Mouse (Mus musculus): ENCODE data around the gene Vmn1r202. TPM values are rescaled to one million over a fixed set of nuclear protein-coding genes. Genes with fewer than 3 reads are reported as not detected.
"Not testable (repeated sequence)": the region's sequence is repeated elsewhere in the genome, so short reads cannot be mapped to it uniquely, and the experiment has no call there.

The Vmn1r202 gene
- not detected in 2 replicates for polyA plus RNA-seq (2015; fragmentation: Nextera tagmentation; extraction: Ambion mirVana)

- Histone ChIP-seq H3K27ac (no peak within 1 kb of the TSS), H3K9ac (ENCODE audit: low read depth, low read length) (no peak within 1 kb of the TSS), H3K4me3 (replicated peaks; ENCODE audit: low read depth, low read length) (no peak within 1 kb of the TSS), H3K27me3 (ENCODE audit: insufficient read depth, low read length) (no peaks in the 10 kb centered on the region), H3K4me1 (replicated peaks; ENCODE audit: insufficient read depth, low read length) (no peaks in the 10 kb centered on the region), H3K36me3 (ENCODE audit: insufficient read depth, low read length) (no peaks in the 10 kb centered on the region), H3K4me2 (ENCODE audit: low read length) (no peak within 1 kb of the TSS), H3K9me3 (replicated peaks; ENCODE audit: low read length) (no peaks in the 10 kb centered on the region)
- TF ChIP-seq CTCF (IDR thresholded peaks at IDR 0.05; ENCODE audit: low read depth), result no peak
- ATAC-seq (replicated peaks; ENCODE audit: low FRiP score, low read depth), result no peak
- DNase-seq (ENCODE audit: low spot score), result no peak
Observed at GRCm38 (mm10) chr13:22505281-22505680, at the start of gene Vmn1r202. Vmn1r202 (minus strand) TSS chr13:22505381.

- H3K4me3 ChIP-seq (replicated peaks; ENCODE audit: low read depth, low read length); DNase-seq (ENCODE audit: low spot score); H3K4me1 ChIP-seq (replicated peaks; ENCODE audit: insufficient read depth, low read length); H3K36me3 ChIP-seq (ENCODE audit: insufficient read depth, low read length); ATAC-seq (replicated peaks; ENCODE audit: low FRiP score, low read depth); H3K27ac ChIP-seq; H3K27me3 ChIP-seq (ENCODE audit: insufficient read depth, low read length); H3K9me3 ChIP-seq (replicated peaks; ENCODE audit: low read length); H3K4me2 ChIP-seq (ENCODE audit: low read length); H3K9ac ChIP-seq (ENCODE audit: low read depth, low read length): not testable (repeated sequence)
- 71% methylated on average over 1 of the region's 1 CpGs for WGBS
Observed at GRCm38 (mm10) chr13:22552898-22553297, 47.7 kb upstream of the Vmn1r202 start, which contains the start of gene Vmn1r204. Vmn1r204 (plus strand) TSS chr13:22553198.

GRCm38 (mm10) chr13:22517814-22518213 lies 12.6 kb upstream of the Vmn1r202 start, which contains the start of gene Vmn1r203:
Vmn1r203 (plus strand) TSS chr13:22518114.
- ATAC-seq (replicated peaks; ENCODE audit: low FRiP score, low read depth), result no peak
- H3K4me1 ChIP-seq (replicated peaks; ENCODE audit: insufficient read depth, low read length), result no peaks in the 10 kb centered on the region
- DNase-seq (ENCODE audit: low spot score), result no peak
- no peak for TF ChIP-seq CTCF (IDR thresholded peaks at IDR 0.05; ENCODE audit: low read depth)
- H3K9ac ChIP-seq (ENCODE audit: low read depth, low read length), result no peak within 1 kb of the TSS
- H3K9me3 ChIP-seq (replicated peaks; ENCODE audit: low read length), result no peaks in the 10 kb centered on the region
- H3K27me3 ChIP-seq (ENCODE audit: insufficient read depth, low read length), result no peaks in the 10 kb centered on the region
- no peak within 1 kb of the TSS for H3K4me3 ChIP-seq (replicated peaks; ENCODE audit: low read depth, low read length)
- H3K27ac ChIP-seq, result no peak within 1 kb of the TSS
- no peaks in the 10 kb centered on the region for H3K36me3 ChIP-seq (ENCODE audit: insufficient read depth, low read length)
- H3K4me2 ChIP-seq (ENCODE audit: low read length), result no peak within 1 kb of the TSS

- no peak for TF ChIP-seq CTCF (IDR thresholded peaks at IDR 0.05; ENCODE audit: low read depth)
- no peak overlapping the region for H3K27ac ChIP-seq
- H3K9ac ChIP-seq (ENCODE audit: low read depth, low read length), result no peak overlapping the region
- ATAC-seq (replicated peaks; ENCODE audit: low FRiP score, low read depth) (no peak), DNase-seq (ENCODE audit: low spot score) (no peak)
- no peak overlapping the region for H3K4me3 ChIP-seq (replicated peaks; ENCODE audit: low read depth, low read length)
- no peaks in the 10 kb centered on the region for H3K36me3 ChIP-seq (ENCODE audit: insufficient read depth, low read length)
- H3K27me3 ChIP-seq (ENCODE audit: insufficient read depth, low read length), result no peaks in the 10 kb centered on the region
- 68% methylated on average over 3 of the region's 3 CpGs for WGBS
- no peaks in the 10 kb centered on the region for H3K9me3 ChIP-seq (replicated peaks; ENCODE audit: low read length)
- no peak overlapping the region for H3K4me2 ChIP-seq (ENCODE audit: low read length)
- H3K4me1 ChIP-seq (replicated peaks; ENCODE audit: insufficient read depth, low read length), result no peaks in the 10 kb centered on the region
Observed at GRCm38 (mm10) chr13:22502431-22502830, 2.8 kb downstream of the Vmn1r202 start.

GRCm38 (mm10) chr13:22471623-22472022 lies 33.6 kb downstream of the Vmn1r202 start, which contains the start of gene Vmn1r201:
Vmn1r201 (plus strand) TSS chr13:22471923.
- H3K4me2 ChIP-seq (ENCODE audit: low read length), result no peak within 1 kb of the TSS
- H3K9me3 ChIP-seq (replicated peaks; ENCODE audit: low read length), result no peaks in the 10 kb centered on the region
- no peak within 1 kb of the TSS for H3K4me3 ChIP-seq (replicated peaks; ENCODE audit: low read depth, low read length)
- ATAC-seq (replicated peaks; ENCODE audit: low FRiP score, low read depth) (no peak), DNase-seq (ENCODE audit: low spot score) (no peak)
- no peak within 1 kb of the TSS for H3K27ac ChIP-seq
- no peak within 1 kb of the TSS for H3K9ac ChIP-seq (ENCODE audit: low read depth, low read length)
- 55% methylated on average over 1 of the region's 1 CpGs for WGBS
- H3K36me3 ChIP-seq (ENCODE audit: insufficient read depth, low read length), result no peaks in the 10 kb centered on the region
- TF ChIP-seq CTCF (IDR thresholded peaks at IDR 0.05; ENCODE audit: low read depth), result no peak
- H3K4me1 ChIP-seq (replicated peaks; ENCODE audit: insufficient read depth, low read length), result no peaks in the 10 kb centered on the region
- H3K27me3 ChIP-seq (ENCODE audit: insufficient read depth, low read length), result no peaks in the 10 kb centered on the region

- Histone ChIP-seq H3K36me3 (ENCODE audit: insufficient read depth, low read length) (no peaks in the 10 kb centered on the region), H3K27ac (no peak overlapping the region), H3K4me1 (replicated peaks; ENCODE audit: insufficient read depth, low read length) (no peaks in the 10 kb centered on the region), H3K27me3 (ENCODE audit: insufficient read depth, low read length) (no peaks in the 10 kb centered on the region), H3K9ac (ENCODE audit: low read depth, low read length) (no peak overlapping the region), H3K4me3 (replicated peaks; ENCODE audit: low read depth, low read length) (no peak overlapping the region), H3K4me2 (ENCODE audit: low read length) (no peak overlapping the region), H3K9me3 (replicated peaks; ENCODE audit: low read length) (no peaks in the 10 kb centered on the region)
- ATAC-seq (replicated peaks; ENCODE audit: low FRiP score, low read depth), result no peak
- TF ChIP-seq CTCF (IDR thresholded peaks at IDR 0.05; ENCODE audit: low read depth), result no peak
- no peak for DNase-seq (ENCODE audit: low spot score)
Observed at GRCm38 (mm10) chr13:22455145-22455544, 50.0 kb downstream of the Vmn1r202 start.

Other genes starting within 250 kb of the Vmn1r202 start
- not detected in 2 replicates for gene Vmn1r195, start 234.9 kb downstream of the Vmn1r202 start, polyA plus RNA-seq (2015; fragmentation: Nextera tagmentation; extraction: Ambion mirVana)
- not detected in 2 replicates for gene Vmn1r196, start 215.5 kb downstream of the Vmn1r202 start, polyA plus RNA-seq (2015; fragmentation: Nextera tagmentation; extraction: Ambion mirVana)
- not detected in 2 replicates for gene Vmn1r197, start 180.8 kb downstream of the Vmn1r202 start, polyA plus RNA-seq (2015; fragmentation: Nextera tagmentation; extraction: Ambion mirVana)
- not detected in 2 replicates for gene Vmn1r198, start 155.0 kb downstream of the Vmn1r202 start, polyA plus RNA-seq (2015; fragmentation: Nextera tagmentation; extraction: Ambion mirVana)
- gene Vmn1r199, start 125.6 kb downstream of the Vmn1r202 start, polyA plus RNA-seq (2015; fragmentation: Nextera tagmentation; extraction: Ambion mirVana), result not detected in 2 replicates
- gene Vmn1r200, start 115.0 kb downstream of the Vmn1r202 start, polyA plus RNA-seq (2015; fragmentation: Nextera tagmentation; extraction: Ambion mirVana), result not detected in 2 replicates
- not detected in 2 replicates for gene Vmn1r201, start 33.5 kb downstream of the Vmn1r202 start, polyA plus RNA-seq (2015; fragmentation: Nextera tagmentation; extraction: Ambion mirVana)
- not detected in 2 replicates for gene Vmn1r203, start 12.7 kb upstream of the Vmn1r202 start, polyA plus RNA-seq (2015; fragmentation: Nextera tagmentation; extraction: Ambion mirVana)
- not detected in 2 replicates for gene Vmn1r204, start 47.8 kb upstream of the Vmn1r202 start, polyA plus RNA-seq (2015; fragmentation: Nextera tagmentation; extraction: Ambion mirVana)
- not detected in 2 replicates for gene Vmn1r205, start 87.6 kb upstream of the Vmn1r202 start, polyA plus RNA-seq (2015; fragmentation: Nextera tagmentation; extraction: Ambion mirVana)
- gene Vmn1r206, start 118.9 kb upstream of the Vmn1r202 start, polyA plus RNA-seq (2015; fragmentation: Nextera tagmentation; extraction: Ambion mirVana), result not detected in 2 replicates
- gene Vmn1r207-ps, start 224.2 kb upstream of the Vmn1r202 start, polyA plus RNA-seq (2015; fragmentation: Nextera tagmentation; extraction: Ambion mirVana), result not detected in 2 replicates

Data from kidney, postnatal 0 days (tissue).